Mouse (Mus musculus): ENCODE results near the gene Sema4g.
A peak's percentile ranks its signal among the peaks of the same experiment; 100 is the strongest.
"Not testable (repeated sequence)": the region's sequence is repeated elsewhere in the genome, so short reads cannot be mapped to it uniquely, and the experiment has no call there.

The Sema4g gene

DNA sequence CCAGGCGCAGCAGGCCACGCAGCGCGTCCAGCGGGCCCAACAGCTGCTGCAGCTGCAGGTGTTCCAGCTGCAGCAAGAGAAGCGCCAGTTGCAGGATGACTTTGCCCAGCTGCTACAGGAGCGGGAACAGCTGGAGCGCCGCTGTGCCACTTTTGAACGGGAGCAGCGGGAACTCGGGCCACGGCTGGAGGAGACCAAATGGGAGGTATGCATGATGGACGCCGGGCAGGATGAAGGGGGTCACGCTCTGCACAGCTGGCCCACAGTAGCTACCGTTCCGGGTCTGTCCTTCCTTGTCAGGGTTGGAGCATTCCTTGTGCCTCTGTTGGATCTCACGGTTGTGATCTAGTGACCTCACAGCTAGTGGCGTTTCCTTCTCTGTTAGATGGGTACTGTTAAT, 35.9 kb downstream of the Sema4g start:
- DNase-seq (ENCODE audit: low read depth, low spot score): no peak

DNA sequence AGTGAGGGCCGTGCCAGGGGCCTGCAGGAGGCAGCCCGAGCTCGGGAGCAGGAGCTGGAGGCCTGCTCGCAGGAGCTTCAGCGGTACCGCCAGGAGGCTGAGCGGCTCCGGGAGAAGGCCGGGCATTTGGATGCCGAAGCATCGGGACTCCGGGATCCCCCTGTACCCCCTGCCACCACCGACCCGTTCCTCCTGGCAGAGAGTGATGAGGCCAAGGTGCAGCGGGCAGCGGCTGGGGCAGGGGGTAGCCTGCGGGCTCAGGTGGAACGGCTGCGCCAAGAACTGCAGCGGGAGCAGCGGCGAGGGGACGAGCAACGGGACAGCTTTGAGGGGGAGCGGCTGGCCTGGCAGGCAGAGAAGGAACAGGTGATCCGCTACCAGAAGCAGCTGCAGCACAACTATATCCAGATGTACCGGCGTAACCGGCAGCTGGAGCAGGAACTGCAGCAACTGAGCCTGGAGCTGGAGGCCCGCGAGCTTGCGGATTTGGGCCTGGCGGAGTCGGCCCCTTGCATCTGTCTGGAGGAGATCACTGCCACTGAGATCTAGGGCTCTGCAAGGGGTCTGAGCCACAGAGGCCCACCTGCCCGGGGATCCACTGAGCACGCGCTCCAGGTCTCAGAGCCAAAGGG, 37.2 kb downstream of the Sema4g start:
- no peak for DNase-seq (ENCODE audit: low read depth, low spot score)

DNA sequence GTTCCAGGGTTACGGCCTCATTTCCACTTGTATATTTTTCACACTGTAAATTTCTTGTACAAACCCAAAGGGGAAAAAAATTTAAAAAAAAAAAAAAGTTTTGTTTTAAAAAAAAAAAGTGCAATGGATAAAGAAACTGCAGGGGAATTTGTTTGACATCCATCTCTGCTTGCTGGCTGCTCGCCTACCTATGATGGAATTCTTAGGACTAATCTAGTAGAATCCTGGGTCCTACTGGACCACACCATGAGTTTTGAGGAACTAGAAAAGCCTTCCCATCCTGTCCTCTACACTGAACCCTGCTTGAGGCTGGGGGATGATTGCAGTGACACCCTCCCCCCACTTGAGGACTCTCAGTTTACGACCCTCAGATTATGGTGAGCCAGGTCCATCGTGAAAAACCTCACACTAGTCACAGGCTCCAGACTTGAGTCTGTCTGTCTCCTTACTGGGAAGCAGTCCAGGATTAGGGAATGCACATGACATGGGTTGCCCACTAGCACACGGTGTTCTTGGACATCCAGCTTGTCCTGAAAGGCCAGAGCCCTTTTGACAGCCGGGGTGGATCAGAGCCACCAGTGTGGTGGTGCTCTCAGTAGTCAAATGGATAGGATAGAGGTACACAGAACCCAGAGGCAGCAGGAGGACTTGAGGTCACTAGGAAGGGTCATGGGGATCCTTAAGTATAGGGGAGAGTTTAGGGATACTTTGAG, 38.2 kb downstream of the Sema4g start:
- no peak for DNase-seq (ENCODE audit: low read depth, low spot score)

DNA sequence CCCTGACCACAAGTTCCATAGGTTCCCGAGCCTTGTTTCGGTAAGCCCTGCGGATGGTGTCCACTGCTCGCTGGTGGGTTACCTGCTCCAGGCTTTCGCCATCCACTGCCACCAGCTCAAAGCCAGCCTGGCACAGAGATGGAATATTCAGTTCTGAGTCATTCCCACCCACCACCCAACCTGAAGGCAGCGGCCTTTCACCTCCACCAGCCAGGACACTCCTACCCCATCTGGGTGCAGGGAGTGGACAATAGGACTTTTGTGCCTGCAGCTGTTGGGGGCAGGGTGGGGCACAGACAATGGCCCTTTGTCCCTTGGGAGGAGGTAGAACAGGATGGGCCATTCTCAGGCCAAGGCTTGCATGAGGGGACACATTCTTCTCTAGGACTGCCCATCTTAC, 38.9 kb downstream of the Sema4g start:
- DNase-seq (ENCODE audit: low read depth, low spot score): no peak

DNA sequence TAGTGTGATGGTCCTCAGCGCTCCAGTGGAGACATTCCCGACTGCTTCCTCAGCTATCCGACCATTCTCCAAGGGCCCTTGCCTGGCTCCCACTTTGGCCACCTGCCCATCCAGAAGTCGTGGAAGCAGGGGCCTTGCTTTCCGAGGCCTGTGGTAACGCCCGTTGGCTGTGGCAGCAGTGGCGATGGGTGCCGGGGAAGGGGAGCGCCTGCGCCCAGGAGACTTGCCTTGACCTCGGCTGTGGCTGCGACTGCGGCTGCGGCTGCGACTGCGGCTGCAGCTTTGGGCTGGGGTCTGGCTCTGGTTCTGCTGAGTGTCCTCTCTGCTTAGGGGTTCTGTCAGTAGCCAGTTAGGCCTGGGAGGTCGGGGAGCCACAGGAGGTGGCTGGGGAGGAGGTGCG, 39.8 kb downstream of the Sema4g start:
- no peak for DNase-seq (ENCODE audit: low read depth, low spot score)

DNA sequence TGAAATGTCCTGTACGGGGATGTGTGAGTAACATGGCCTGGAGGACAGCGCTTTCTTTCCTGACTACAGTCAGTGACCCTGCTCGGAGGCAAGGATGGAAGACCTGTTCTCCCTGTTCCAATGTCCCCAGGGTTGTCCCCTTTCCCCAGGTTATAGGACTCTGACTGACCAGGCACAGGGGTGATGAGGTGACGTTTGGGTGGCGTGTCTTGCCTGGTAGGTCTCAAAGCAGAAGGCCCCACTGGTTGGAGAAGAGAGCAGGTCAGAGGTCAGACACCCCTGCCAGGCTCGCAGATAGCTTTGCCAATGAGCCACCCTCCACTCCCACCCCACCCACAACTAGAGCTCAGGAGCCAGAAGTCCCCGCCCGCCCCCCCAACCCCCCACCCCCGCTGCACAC, 40.7 kb downstream of the Sema4g start:
- DNase-seq (ENCODE audit: low read depth, low spot score): no peak

DNA sequence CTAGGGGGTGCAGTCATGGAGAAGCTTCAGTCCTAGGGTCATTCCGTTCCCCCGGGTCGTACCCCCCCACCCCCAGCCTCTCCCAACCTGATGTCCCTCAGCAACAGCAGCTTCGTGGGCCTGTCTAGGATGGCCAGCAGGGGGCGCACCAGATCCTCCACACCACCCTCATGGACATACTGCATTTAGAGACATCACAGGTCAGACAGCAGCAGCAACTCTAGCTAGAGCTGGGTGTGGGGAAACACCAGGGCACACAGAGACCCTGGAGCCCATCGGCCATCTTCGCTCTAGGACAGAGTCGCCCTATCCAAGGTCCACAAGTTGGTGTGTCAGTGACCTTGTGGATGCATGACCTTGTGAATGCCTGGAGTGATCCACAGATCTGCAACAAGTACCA, 41.2 kb downstream of the Sema4g start:
- peak; percentile 78 for DNase-seq (ENCODE audit: low read depth, low spot score)

DNA sequence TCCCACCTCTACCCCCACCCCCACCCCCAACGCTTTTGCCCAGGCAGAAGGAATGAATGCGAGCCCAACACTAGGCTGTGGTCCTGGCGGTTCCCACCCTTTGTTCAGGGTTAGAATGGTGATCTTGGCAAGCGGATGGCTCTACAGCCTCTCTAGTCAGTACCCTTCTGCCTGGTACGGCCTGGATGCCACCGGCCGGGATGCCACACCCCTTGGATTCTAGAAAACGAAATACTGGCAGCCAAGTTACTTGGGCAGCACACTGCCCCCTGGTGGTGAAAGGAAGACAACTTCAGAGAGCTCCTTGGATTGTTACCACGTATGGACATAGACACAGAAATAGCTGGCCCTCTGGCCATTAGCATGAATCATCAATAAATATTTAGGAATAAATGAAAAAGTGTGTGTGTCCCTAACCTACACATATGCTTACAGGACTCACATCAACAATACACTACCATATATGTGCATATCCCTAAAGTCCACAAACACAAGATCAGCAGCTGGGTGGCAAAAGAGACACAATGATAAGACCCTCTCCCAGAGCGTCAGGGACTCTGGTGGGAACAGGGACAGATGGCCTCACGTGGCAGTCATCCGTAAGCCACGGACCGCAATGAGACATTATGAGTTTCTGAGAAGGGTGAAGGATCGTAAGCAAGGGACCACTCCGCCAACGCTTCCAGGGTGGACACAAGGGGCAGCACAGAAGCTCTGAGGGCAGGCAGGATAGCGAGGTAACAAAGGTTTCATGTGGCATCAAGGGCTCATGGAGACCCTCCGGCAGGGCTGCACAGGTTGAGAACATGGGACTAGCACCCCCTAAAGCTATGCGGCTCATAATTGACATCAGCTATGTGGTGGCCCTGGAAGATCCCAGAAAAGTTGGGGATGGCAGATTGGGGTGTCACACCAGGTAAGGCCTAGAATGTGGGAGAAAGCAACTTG, 42.1 kb downstream of the Sema4g start:
- DNase-seq (ENCODE audit: low read depth, low spot score): peak; percentile 85

DNA sequence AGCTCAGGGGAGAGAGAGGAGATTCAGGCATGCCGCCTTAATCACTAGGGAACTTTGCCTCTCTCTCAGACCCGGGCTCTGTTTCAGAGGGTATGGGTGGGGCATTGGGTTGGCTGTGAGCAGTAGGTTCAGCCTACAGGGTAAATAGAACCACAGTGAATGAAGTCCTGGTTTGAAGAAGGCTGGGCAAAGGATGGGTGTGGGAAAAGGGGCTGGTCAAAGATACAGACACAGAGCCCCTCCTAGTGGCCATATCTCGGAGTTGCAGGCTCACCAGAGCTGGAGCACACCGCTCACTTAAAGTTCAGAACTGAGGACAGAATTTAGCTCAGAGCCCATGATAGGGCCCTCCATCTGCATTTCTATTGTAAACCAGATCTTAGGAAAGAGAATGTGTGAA, 42.9 kb downstream of the Sema4g start:
- DNase-seq (ENCODE audit: low read depth, low spot score): peak; percentile 70

DNA sequence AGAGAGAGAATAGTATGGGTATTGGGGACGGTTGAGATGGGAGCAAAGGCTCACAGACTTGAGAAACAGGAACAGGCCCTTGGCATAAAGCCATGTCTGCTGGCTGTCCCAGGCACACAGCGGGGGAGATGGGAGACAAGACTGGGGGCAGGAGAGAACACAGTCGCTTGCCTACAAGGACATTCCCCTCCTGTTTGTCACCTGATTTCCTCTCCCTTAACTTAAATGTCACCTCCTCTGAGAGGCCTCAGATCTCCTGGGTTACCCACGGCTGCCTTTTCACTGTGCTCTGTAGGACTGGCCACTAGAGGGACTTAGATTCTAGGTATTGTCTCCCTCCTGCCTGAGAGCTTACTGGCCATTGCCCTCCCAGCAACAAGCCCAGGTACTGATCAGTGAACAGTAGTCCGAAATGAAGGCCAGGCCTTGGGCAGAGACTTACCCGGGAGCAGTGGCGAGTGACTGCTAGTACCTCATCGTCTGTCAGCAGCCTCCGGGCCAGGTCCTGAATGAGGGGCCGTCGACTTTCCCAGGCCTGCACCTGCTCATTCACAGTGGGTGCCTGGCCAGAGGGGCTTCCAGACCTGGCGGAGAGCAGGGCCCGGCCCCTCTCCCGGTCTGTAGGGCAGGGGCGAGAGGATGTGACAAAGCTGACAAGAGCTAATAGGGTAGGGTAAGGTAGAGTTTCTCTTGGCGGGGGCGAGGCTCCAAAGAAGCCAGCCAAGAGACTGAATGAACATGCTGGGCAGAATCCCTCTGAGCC, 43.9 kb downstream of the Sema4g start:
- DNase-seq (ENCODE audit: low read depth, low spot score): peak; percentile 26

DNA sequence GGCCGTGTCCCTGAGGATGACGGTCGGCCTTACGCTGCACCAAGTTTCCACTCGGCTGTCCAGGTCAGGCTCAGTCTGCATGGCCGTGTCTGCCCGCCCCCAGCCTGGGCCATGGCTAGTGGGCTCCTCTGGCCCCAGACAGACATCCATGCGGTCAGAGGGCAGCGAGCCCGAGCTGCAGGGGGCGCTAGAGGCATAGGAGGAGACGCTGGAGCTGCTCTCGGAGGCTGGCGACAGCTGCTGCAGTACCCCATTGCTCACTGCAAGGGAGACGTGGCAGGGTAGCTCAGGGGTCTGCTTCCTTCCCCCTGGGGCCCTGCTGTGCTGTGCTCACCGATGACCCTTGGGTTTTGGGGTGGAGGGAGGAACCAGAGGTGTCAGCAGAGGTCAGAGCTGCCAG, 48.0 kb downstream of the Sema4g start:
- DNase-seq (ENCODE audit: low read depth, low spot score): peak; percentile 66

DNA sequence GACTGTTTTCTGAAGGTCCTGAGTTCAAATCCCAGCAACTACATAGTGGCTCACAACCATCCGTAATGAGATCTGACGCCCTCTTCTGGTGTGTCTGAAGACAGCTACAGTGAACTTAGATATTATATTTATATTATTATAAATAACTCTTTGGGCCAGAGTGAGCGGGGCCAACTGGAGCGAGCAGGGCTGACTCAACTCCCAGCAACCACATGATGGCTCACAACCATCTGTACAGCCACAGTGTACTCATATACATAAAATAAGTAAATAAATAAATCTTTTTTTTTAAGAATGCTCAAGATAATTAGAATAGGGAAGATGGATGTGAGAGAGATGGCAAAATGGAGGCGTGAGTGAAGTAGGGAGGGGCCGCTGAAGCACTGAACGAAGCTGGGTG, 49.3 kb downstream of the Sema4g start:
- not testable (repeated sequence) for DNase-seq (ENCODE audit: low read depth, low spot score)

DNA sequence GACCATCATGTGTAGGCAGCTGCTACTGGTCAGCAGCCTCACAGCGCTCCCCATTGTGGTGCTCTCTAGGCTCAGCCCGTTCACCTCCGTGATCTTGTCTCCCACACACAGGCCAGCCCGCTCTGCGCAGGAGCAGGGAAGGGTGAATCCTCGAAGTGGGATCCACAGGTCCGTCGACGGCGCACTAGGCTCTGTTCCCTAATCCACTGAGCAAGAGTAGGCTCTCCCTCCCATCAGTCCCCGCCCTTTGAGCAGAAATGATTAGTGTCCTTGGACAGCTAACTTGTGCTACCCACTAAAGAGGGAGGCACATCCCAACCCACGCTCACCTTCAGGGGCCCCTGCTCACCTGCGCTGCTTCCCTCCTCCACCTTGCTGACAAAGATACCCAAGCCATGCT, 51.3 kb downstream of the Sema4g start:
- no peak for DNase-seq (ENCODE audit: low read depth, low spot score)

DNA sequence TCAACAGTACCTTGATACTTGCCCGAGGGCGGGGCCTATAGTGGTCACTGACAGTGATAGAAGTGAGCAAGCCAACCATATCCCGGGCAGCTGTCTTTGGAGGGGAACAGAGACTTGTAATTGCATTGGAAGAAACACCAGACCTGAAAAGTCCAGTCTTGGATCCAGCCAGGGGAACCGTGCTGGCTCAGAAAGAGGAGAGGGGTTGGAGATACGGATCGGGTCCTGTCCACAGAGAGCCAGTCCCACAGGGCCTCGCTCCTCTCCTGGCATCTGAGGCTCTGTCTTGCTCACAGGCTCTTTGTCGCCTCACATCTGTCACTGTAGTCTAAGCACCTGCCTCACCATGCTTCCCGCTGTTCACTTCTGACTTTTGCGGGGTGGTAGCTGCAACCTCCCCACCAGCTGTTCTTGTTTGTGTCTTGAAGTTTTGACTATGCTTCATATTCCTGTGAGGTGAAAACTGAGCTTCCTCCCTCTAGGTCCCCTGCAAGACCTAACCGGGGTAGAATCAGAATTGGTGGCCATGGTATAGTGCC, 55.6 kb downstream of the Sema4g start:
- DNase-seq (ENCODE audit: low read depth, low spot score): peak; percentile 12

DNA sequence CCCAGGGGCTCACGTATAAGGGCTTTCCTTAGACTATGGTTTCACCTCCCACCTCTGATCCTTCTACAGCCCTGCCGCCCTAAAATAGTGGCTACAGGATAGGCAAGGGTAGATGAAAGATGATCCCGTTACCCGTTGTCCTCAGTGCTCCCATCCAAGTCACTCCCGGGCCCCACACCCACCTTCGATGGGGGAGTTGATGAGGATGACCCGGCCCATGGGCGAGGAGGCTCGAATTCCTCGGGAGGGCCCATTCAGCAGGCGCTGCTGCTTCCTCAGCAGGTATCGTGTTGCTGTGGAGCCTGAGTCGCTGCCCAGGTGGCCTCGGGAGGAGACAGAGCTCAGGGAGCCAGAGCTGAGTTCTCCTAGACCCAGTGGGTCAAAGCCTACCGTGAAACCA, 56.3 kb downstream of the Sema4g start:
- no peak for DNase-seq (ENCODE audit: low read depth, low spot score)

DNA sequence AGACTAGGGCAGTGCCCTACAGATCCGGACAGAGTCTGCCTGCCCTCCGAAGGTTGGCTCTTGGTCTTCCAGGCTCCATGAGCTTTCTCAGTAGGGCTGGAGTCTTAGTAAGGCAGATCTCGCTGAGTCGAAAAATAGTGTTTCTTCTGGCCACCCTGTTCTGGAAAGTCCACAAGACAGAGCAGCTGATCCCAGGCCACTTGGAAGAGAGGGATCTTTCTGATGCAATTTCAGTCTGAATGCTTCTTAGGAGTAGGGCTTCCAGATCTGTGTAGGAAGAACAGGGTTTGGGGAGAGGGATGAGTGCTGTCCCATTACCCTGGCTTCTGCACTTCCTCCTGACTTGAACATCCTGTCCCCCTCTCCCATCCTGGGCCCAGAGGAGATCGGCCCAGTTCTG, 56.8 kb downstream of the Sema4g start, which contains the start of gene Pdzd7:
TSS of gene Pdzd7 (minus strand) at position 67 of the 400 bp plus-strand sequence.
- DNase-seq (ENCODE audit: low read depth, low spot score): no peak

DNA sequence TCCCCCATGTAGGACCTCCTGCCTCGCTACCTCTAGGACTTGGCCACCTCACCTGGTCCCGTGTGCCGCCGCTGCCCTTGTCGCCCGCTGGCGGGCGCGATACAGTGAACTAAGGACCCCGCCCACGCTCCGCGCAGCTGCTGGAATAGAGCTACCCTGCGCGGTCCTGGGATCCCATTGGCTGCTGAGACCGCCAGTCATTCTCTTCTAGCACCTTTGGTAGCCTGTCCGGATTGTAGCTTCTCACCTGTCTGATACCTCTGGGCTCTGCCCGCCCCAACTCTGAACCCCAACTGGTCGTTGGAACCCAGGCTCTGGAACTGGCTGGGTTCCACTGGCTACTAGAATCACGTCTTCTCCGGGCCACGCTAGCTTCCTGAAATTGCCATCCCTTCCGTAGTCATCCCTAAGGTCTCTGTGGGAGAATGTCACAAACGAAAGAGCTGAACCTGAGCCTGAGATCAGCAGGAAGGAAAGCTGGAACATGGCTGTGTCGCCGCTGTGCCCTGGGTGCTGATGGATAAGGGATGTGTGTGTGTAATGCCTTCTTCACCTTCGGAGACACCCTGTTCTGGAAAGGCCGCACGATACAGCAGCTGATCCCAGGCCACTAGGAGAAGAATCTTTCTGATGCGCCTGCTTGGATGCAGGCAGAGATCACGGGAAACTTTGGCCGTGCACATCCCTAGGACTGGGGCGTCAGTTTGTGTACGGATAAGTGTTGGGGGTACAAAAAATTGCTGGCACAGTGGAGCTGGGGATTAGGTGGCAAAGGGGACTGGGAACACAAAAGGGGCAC, 57.8 kb downstream of the Sema4g start:
- peak; percentile 91 for DNase-seq (ENCODE audit: low read depth, low spot score)

DNA sequence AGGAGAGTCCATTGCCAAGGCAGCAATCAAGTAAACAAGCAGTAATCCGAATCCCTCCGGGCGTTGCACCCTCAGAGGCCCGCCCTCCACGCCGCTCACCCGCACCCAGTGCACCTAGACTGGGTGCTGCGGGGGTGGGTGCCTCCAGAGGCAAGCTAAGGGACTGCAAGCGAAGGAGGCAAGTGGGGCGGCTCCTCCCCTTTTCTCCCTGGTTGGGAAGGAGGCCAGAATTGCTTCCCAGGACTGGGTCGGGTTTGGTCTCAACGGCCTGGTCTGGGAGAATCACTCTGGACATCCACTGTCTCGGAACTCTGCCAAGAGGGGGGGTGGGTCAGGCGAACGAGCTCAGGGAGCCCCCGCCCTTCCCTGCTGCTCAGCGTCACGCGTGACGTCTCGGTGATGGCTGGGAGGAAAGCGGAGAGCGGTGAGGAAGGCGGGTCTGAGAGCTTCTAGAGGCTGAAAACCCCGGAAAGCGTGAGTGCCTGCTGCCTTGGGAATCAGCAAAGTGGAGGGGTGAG, 58.6 kb downstream of the Sema4g start, which contains the start of gene Sfxn3:
TSS of gene Sfxn3 (plus strand) at position 87 of the 518 bp plus-strand sequence.
- DNase-seq (ENCODE audit: low read depth, low spot score): peak; percentile 92

DNA sequence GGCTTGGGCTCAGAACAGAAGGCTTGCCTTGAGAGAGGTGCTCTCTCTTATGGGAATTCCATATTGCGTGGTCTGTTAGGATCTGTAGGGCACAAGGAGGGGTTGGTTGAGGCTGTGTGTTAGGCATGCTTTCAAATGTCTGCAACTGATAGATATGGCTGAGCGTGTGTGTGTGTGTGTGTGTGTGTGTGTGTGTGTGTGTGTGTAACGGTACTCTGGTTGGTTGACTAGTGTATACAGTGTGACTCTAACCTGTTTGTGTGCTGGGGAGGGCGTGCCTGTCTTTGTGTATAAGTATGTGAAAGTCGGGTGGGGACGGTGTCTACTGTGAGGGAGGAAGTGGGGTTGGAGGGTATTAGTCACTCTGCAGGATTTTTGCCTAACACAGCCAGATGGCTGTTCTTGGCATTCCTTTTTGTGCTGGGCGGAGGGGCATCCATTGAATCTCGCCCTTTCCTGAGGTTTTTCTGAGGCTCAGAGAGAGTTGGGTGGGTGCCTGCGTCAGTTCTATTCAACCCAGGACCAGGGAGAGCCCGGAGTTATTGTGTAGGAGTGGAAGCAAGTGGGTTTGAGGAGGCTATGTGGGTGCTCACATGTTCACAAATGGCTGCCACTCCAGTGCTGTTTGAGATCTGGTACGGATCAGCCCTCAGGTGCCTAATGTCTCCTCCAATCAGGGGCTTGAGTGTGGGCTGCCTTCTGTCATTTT, 59.2 kb downstream of the Sema4g start:
- no peak for DNase-seq (ENCODE audit: low read depth, low spot score)
